Mouse (Mus musculus): ENCODE measurements around the gene Zfp423. TPM values are rescaled to one million over a fixed set of nuclear protein-coding genes. Genes with fewer than 3 reads are reported as not detected.

The Zfp423 gene
- polyA plus RNA-seq, 1 experiment, result not detected

- peaks cover 5% of the 10 kb centered on the region for H3K4me1 ChIP-seq (ENCODE audit: control insufficient read depth, insufficient read depth, low read length)
- H3K27ac ChIP-seq (ENCODE audit: insufficient read depth, low read depth, low read length), result no peak overlapping the region
- TF ChIP-seq CTCF (IDR thresholded peaks at IDR 0.05; ENCODE audit: insufficient read depth, low read depth, low read length) (no peak), POLR2A (IDR thresholded peaks at IDR 0.05; ENCODE audit: insufficient read depth, low read depth, low read length) (no peak)
- WGBS, result 92% methylated on average over 12 of the region's 12 CpGs
- no peak overlapping the region for H3K4me3 ChIP-seq (ENCODE audit: insufficient read depth, low read depth, low read length)
Measured at GRCm38 (mm10) chr8:87621181-87621580, 338.2 kb downstream of the Zfp423 start.

- TF ChIP-seq CTCF (IDR thresholded peaks at IDR 0.05; ENCODE audit: insufficient read depth, low read depth, low read length) (no peak), POLR2A (IDR thresholded peaks at IDR 0.05; ENCODE audit: insufficient read depth, low read depth, low read length) (no peak)
- Histone ChIP-seq H3K27ac (ENCODE audit: insufficient read depth, low read depth, low read length) (no peak overlapping the region), H3K4me3 (ENCODE audit: insufficient read depth, low read depth, low read length) (no peak overlapping the region), H3K4me1 (ENCODE audit: control insufficient read depth, insufficient read depth, low read length) (peaks cover 5% of the 10 kb centered on the region)
- 79% methylated on average over 6 of the region's 6 CpGs for WGBS
Measured at GRCm38 (mm10) chr8:87620225-87620624, 339.2 kb downstream of the Zfp423 start.

GRCm38 (mm10) chr8:87619529-87619928 lies 339.9 kb downstream of the Zfp423 start:
- Histone ChIP-seq H3K4me1 (ENCODE audit: control insufficient read depth, insufficient read depth, low read length) (peaks cover 5% of the 10 kb centered on the region), H3K27ac (ENCODE audit: insufficient read depth, low read depth, low read length) (no peak overlapping the region), H3K4me3 (ENCODE audit: insufficient read depth, low read depth, low read length) (no peak overlapping the region)
- 68% methylated on average over 2 of the region's 2 CpGs for WGBS
- TF ChIP-seq POLR2A (IDR thresholded peaks at IDR 0.05; ENCODE audit: insufficient read depth, low read depth, low read length) (no peak), CTCF (IDR thresholded peaks at IDR 0.05; ENCODE audit: insufficient read depth, low read depth, low read length) (no peak)

GRCm38 (mm10) chr8:87619118-87619517 lies 340.3 kb downstream of the Zfp423 start:
- H3K4me1 ChIP-seq (ENCODE audit: control insufficient read depth, insufficient read depth, low read length), result peaks cover 5% of the 10 kb centered on the region
- 54% methylated on average over 7 of the region's 7 CpGs for WGBS
- TF ChIP-seq CTCF (IDR thresholded peaks at IDR 0.05; ENCODE audit: insufficient read depth, low read depth, low read length), result no peak
- TF ChIP-seq POLR2A (IDR thresholded peaks at IDR 0.05; ENCODE audit: insufficient read depth, low read depth, low read length), result no peak
- H3K27ac ChIP-seq (ENCODE audit: insufficient read depth, low read depth, low read length), result no peak overlapping the region
- no peak overlapping the region for H3K4me3 ChIP-seq (ENCODE audit: insufficient read depth, low read depth, low read length)

- 92% methylated on average over 1 of the region's 1 CpGs for WGBS
- Histone ChIP-seq H3K27ac (ENCODE audit: insufficient read depth, low read depth, low read length) (no peak overlapping the region), H3K4me3 (ENCODE audit: insufficient read depth, low read depth, low read length) (no peak overlapping the region), H3K4me1 (ENCODE audit: control insufficient read depth, insufficient read depth, low read length) (no peaks in the 10 kb centered on the region)
- TF ChIP-seq POLR2A (IDR thresholded peaks at IDR 0.05; ENCODE audit: insufficient read depth, low read depth, low read length), result no peak
- TF ChIP-seq CTCF (IDR thresholded peaks at IDR 0.05; ENCODE audit: insufficient read depth, low read depth, low read length), result no peak
Measured at GRCm38 (mm10) chr8:87613701-87614100, 345.7 kb downstream of the Zfp423 start.

Other genes with a start within 250 kb of the Zfp423 start
- not detected in 2 replicates for gene Cnep1r1, start 159.2 kb upstream of the Zfp423 start, polyA plus RNA-seq (2012; ENCODE audit: insufficient read depth, insufficient read length, low replicate concordance, missing spikeins)
- not detected in 2 replicates for gene Heatr3, start 178.3 kb upstream of the Zfp423 start, polyA plus RNA-seq (2012; ENCODE audit: insufficient read depth, insufficient read length, low replicate concordance, missing spikeins)
- not detected in 2 replicates for gene Tent4b, start 239.6 kb upstream of the Zfp423 start, polyA plus RNA-seq (2012; ENCODE audit: insufficient read depth, insufficient read length, low replicate concordance, missing spikeins)